Mouse (Mus musculus): Measurements from ENCODE around the gene Olfr766-ps1. TPM values are rescaled to one million over a fixed set of nuclear protein-coding genes. Genes with fewer than 3 reads are reported as not detected.

The Olfr766-ps1 gene
- polyA plus RNA-seq, 1 experiment from 2014 or later = not detected

Other genes starting within 250 kb of the Olfr766-ps1 start
- gene Ormdl2, start 247.3 kb downstream of the Olfr766-ps1 start, polyA plus RNA-seq (2016; fragmentation: Nextera tagmentation; extraction: Ambion mirVana) = 65.1 and 78.6 TPM in 2 replicates
- 4.6 and 5.7 TPM in 2 replicates for gene Gdf11, start 177.3 kb downstream of the Olfr766-ps1 start, polyA plus RNA-seq (2016; fragmentation: Nextera tagmentation; extraction: Ambion mirVana)
- 313 and 322 TPM in 2 replicates for gene Cd63, start 168.0 kb downstream of the Olfr766-ps1 start, polyA plus RNA-seq (2016; fragmentation: Nextera tagmentation; extraction: Ambion mirVana)
- gene Rdh5, start 146.1 kb downstream of the Olfr766-ps1 start, polyA plus RNA-seq (2016; fragmentation: Nextera tagmentation; extraction: Ambion mirVana) = 8.8 and 9.9 TPM in 2 replicates
- gene Bloc1s1, start 144.9 kb downstream of the Olfr766-ps1 start, polyA plus RNA-seq (2016; fragmentation: Nextera tagmentation; extraction: Ambion mirVana) = 182 and 194 TPM in 2 replicates
- 1.1 and 1.3 TPM in 2 replicates for gene Itga7, start 135.2 kb downstream of the Olfr766-ps1 start, polyA plus RNA-seq (2016; fragmentation: Nextera tagmentation; extraction: Ambion mirVana)
- not detected in 2 replicates for gene Mettl7b, start 108.0 kb downstream of the Olfr766-ps1 start, polyA plus RNA-seq (2016; fragmentation: Nextera tagmentation; extraction: Ambion mirVana)
- not detected in 2 replicates for gene Olfr9, start 79.5 kb downstream of the Olfr766-ps1 start, polyA plus RNA-seq (2016; fragmentation: Nextera tagmentation; extraction: Ambion mirVana)
- not detected in 2 replicates for gene Olfr763, start 58.2 kb downstream of the Olfr766-ps1 start, polyA plus RNA-seq (2016; fragmentation: Nextera tagmentation; extraction: Ambion mirVana)
- gene Olfr764-ps1, start 29.1 kb downstream of the Olfr766-ps1 start, polyA plus RNA-seq (2016; fragmentation: Nextera tagmentation; extraction: Ambion mirVana) = not detected in 2 replicates
- gene Olfr765, start 19.0 kb downstream of the Olfr766-ps1 start, polyA plus RNA-seq (2016; fragmentation: Nextera tagmentation; extraction: Ambion mirVana) = not detected in 2 replicates
- not detected in 2 replicates for gene Olfr767, start 13.9 kb upstream of the Olfr766-ps1 start, polyA plus RNA-seq (2016; fragmentation: Nextera tagmentation; extraction: Ambion mirVana)
- gene Olfr768, start 30.4 kb upstream of the Olfr766-ps1 start, polyA plus RNA-seq (2016; fragmentation: Nextera tagmentation; extraction: Ambion mirVana) = not detected in 2 replicates
- gene Olfr769, start 48.9 kb upstream of the Olfr766-ps1 start, polyA plus RNA-seq (2016; fragmentation: Nextera tagmentation; extraction: Ambion mirVana) = not detected in 2 replicates
- not detected in 2 replicates for gene Olfr770, start 70.0 kb upstream of the Olfr766-ps1 start, polyA plus RNA-seq (2016; fragmentation: Nextera tagmentation; extraction: Ambion mirVana)
- not detected in 2 replicates for gene Olfr771, start 95.8 kb upstream of the Olfr766-ps1 start, polyA plus RNA-seq (2016; fragmentation: Nextera tagmentation; extraction: Ambion mirVana)
- gene Olfr772, start 108.9 kb upstream of the Olfr766-ps1 start, polyA plus RNA-seq (2016; fragmentation: Nextera tagmentation; extraction: Ambion mirVana) = not detected in 2 replicates
- not detected in 2 replicates for gene Olfr773, start 118.4 kb upstream of the Olfr766-ps1 start, polyA plus RNA-seq (2016; fragmentation: Nextera tagmentation; extraction: Ambion mirVana)
- not detected in 2 replicates for gene Olfr774, start 167.2 kb upstream of the Olfr766-ps1 start, polyA plus RNA-seq (2016; fragmentation: Nextera tagmentation; extraction: Ambion mirVana)
- not detected in 2 replicates for gene Olfr775, start 179.4 kb upstream of the Olfr766-ps1 start, polyA plus RNA-seq (2016; fragmentation: Nextera tagmentation; extraction: Ambion mirVana)
- gene Olfr776, start 190.2 kb upstream of the Olfr766-ps1 start, polyA plus RNA-seq (2016; fragmentation: Nextera tagmentation; extraction: Ambion mirVana) = not detected in 2 replicates
- gene Olfr777, start 202.5 kb upstream of the Olfr766-ps1 start, polyA plus RNA-seq (2016; fragmentation: Nextera tagmentation; extraction: Ambion mirVana) = not detected in 2 replicates
- gene Olfr780, start 249.1 kb upstream of the Olfr766-ps1 start, polyA plus RNA-seq (2016; fragmentation: Nextera tagmentation; extraction: Ambion mirVana) = not detected in 2 replicates